Mouse (Mus musculus) testis, adult 2 months (tissue): ENCODE data around the gene Gm26602.

Experiments
- CTCF ChIP-seq: fragments of 200-500 bp; IDR thresholded peaks from 2 replicates; pipeline ENCODE4 v1.5.1; 2012; ENCODE audit warnings: low read depth, mild to moderate bottlenecking, inconsistent platforms, low read length, moderate library complexity; ENCODE audit not compliant: control insufficient read depth, insufficient read depth, insufficient replicate concordance
- POLR2A ChIP-seq: fragments of 200-500 bp; IDR thresholded peaks from 2 replicates; pipeline ENCODE4 v1.6.1; 2012; ENCODE audit warnings: low read depth, mild to moderate bottlenecking, inconsistent platforms, low read length, moderate library complexity; ENCODE audit not compliant: control insufficient read depth

- TF ChIP-seq POLR2A: no peak
- no peak for TF ChIP-seq CTCF
Observed at GRCm38 (mm10) chr10:79945507-79946234, 35.0 kb downstream of the Gm26602 start.
